Mouse (Mus musculus) forebrain, embryonic 13.5 days (tissue): ENCODE measurements around the gene Srd5a2. TPM values are rescaled to one million over a fixed set of nuclear protein-coding genes. Genes with fewer than 3 reads are reported as not detected.

Source experiments
- ATAC-seq: fragments of 200-750 bp; cut with Nextera tagmentation; 2 replicates; pipeline ENCODE4 v1.8.0; 2017
- H3K27ac ChIP-seq: fragments of 300-500 bp; sonication (generic); 2 replicates; pipeline ENCODE4 v1.5.1; 2015; ENCODE audit warnings: inconsistent platforms, mild to moderate bottlenecking, moderate library complexity
- H3K27me3 ChIP-seq: fragments of 300-500 bp; sonication (generic); 2 replicates; pipeline ENCODE4 v1.6.1; 2015; ENCODE audit warnings: mild to moderate bottlenecking, inconsistent platforms
- H3K36me3 ChIP-seq: fragments of 300-500 bp; sonication (generic); 2 replicates; pipeline ENCODE4 v1.6.1; 2015; ENCODE audit warnings: mild to moderate bottlenecking, inconsistent platforms; ENCODE audit not compliant: poor library complexity, severe bottlenecking
- H3K4me1 ChIP-seq: fragments of 300-500 bp; sonication (generic); 2 replicates; pipeline ENCODE4 v1.6.1; 2015; ENCODE audit warnings: inconsistent platforms
- H3K4me2 ChIP-seq: fragments of 300-500 bp; sonication (generic); 2 replicates; pipeline ENCODE4 v1.6.1; 2015; ENCODE audit warnings: inconsistent platforms, mild to moderate bottlenecking, moderate library complexity
- H3K4me3 ChIP-seq: fragments of 300-500 bp; sonication (generic); 2 replicates; pipeline ENCODE4 v1.5.1; 2015; ENCODE audit warnings: mild to moderate bottlenecking, inconsistent platforms
- H3K9ac ChIP-seq: fragments of 300-500 bp; sonication (generic); 2 replicates; pipeline ENCODE4 v1.6.1; 2015; ENCODE audit warnings: mild to moderate bottlenecking, inconsistent platforms
- H3K9me3 ChIP-seq: fragments of 300-500 bp; sonication (generic); replicated peaks from 2 replicates; pipeline ENCODE4 v1.6.1; 2016; ENCODE audit warnings: inconsistent platforms
- whole genome bisulfite sequencing: fragments of 180-500 bp; shearing (Covaris S2); methylation state at CpG from one replicate; pipeline ENCODE4 v1.1.7; 2015; 5-methylcytosine and 5-hydroxymethylcytosine counted together
- polyA plus RNA-seq: library from polyadenylated mRNA; unstranded; fragments of >200 nt; fragmentation: Nextera tagmentation; extraction: Ambion mirVana; gene quantifications from 2 replicates; pipeline ENCODE4 v1.2.1, GENCODE M21; 2015

Gene Srd5a2
- polyA plus RNA-seq, 1 experiment from 2014 or later, result not detected

GRCm38 (mm10) chr17:73972648-73973047, 75.1 kb downstream of the Srd5a2 start:
- Histone ChIP-seq H3K9me3 (no peaks in the 10 kb centered on the region), H3K4me1 (no peaks in the 10 kb centered on the region), H3K27ac (no peak overlapping the region), H3K9ac (no peak overlapping the region), H3K4me2 (no peak overlapping the region), H3K27me3 (no peaks in the 10 kb centered on the region), H3K36me3 (no peaks in the 10 kb centered on the region), H3K4me3 (no peak overlapping the region)
- ATAC-seq, result no peak
- WGBS, result 91% methylated on average over 11 of the region's 11 CpGs

- 83% methylated on average over 4 of the region's 4 CpGs for WGBS
These were observed 76.4 kb downstream of the Srd5a2 start for GRCm38 (mm10) chr17:73971291-73971690.

GRCm38 (mm10) chr17:73970361-73971027, 77.2 kb downstream of the Srd5a2 start:
- Histone ChIP-seq H3K27me3 (no peaks in the 10 kb centered on the region), H3K4me1 (no peaks in the 10 kb centered on the region), H3K4me2 (no peak overlapping the region), H3K9ac (no peak overlapping the region), H3K27ac (no peak overlapping the region), H3K9me3 (no peaks in the 10 kb centered on the region), H3K4me3 (no peak overlapping the region), H3K36me3 (no peaks in the 10 kb centered on the region)
- no peak for ATAC-seq
- 83% methylated on average over 3 of the region's 3 CpGs for WGBS

More at GRCm38 (mm10) chr17:73971291-73971690, 76.4 kb downstream of the Srd5a2 start:
- no peaks in the 10 kb centered on the region for H3K36me3 ChIP-seq
- H3K4me3 ChIP-seq, result no peak overlapping the region
- no peaks in the 10 kb centered on the region for H3K4me1 ChIP-seq
- ATAC-seq, result no peak
- no peaks in the 10 kb centered on the region for H3K9me3 ChIP-seq
- no peak overlapping the region for H3K27ac ChIP-seq
- H3K9ac ChIP-seq, result no peak overlapping the region
- H3K27me3 ChIP-seq, result no peaks in the 10 kb centered on the region
- H3K4me2 ChIP-seq, result no peak overlapping the region

Other genes with a start within 250 kb of the Srd5a2 start
- gene Ehd3, start 243.8 kb downstream of the Srd5a2 start, polyA plus RNA-seq, result 6.4 and 7.5 TPM in 2 replicates
- gene Xdh, start 97.7 kb downstream of the Srd5a2 start, polyA plus RNA-seq, result 0.06 and 0.14 TPM in 2 replicates
- gene Memo1, start 247.6 kb upstream of the Srd5a2 start, polyA plus RNA-seq, result 73.5 and 81.0 TPM in 2 replicates